Mouse (Mus musculus) spleen, adult 2 months (tissue): ENCODE data around the gene Vps37b.

ENCODE experiments used
- CTCF ChIP-seq: fragments of 200-500 bp; IDR thresholded peaks from 2 replicates; pipeline ENCODE4 v1.5.1; 2011; ENCODE audit warnings: mild to moderate bottlenecking, inconsistent platforms; ENCODE audit not compliant: insufficient read depth, insufficient read length, insufficient replicate concordance; ENCODE audit errors: extremely low read depth
- POLR2A ChIP-seq: fragments of 200-500 bp; IDR thresholded peaks from 2 replicates; pipeline ENCODE4 v1.6.1; 2011; ENCODE audit warnings: low read depth, low read length, inconsistent platforms

DNA sequence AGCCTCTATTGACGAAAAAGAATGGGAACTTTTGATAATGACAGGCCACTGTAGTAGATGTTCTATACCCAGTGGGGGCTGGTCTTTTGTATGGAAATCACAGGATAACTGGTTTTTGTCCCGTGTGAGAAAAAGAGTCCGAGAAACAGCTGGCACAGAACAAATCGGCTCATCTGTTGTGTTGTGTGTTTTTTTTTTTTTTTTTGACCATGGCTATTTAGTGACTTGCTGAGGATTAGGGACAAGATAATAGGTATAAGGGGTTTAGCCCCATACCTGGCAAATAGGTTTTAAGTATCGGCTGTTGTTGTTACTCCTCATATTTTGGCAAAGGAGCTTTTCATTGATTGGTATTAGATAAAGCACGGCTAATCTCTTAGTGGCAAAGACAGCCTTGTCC is 59.6 kb downstream of the Vps37b start:
- no peak for TF ChIP-seq CTCF
- TF ChIP-seq POLR2A, result no peak
